Mouse (Mus musculus) liver, embryonic 15.5 days (tissue): ENCODE measurements around the gene Cbfa2t3. TPM values are rescaled to one million over a fixed set of nuclear protein-coding genes. Genes with fewer than 3 reads are reported as not detected.

ENCODE experiments used
- ATAC-seq: fragments of 200-750 bp; cut with Nextera tagmentation; 2 replicates; pipeline ENCODE4 v1.8.0; 2017; ENCODE audit warnings: moderate number of reproducible peaks, mild to moderate bottlenecking, moderate library complexity; ENCODE audit not compliant: insufficient read depth
- H3K27ac ChIP-seq: fragments of 300-500 bp; sonication (generic); replicated peaks from 2 replicates; pipeline ENCODE4 v1.5.1; 2015; ENCODE audit warnings: mild to moderate bottlenecking, inconsistent platforms
- H3K27me3 ChIP-seq: fragments of 300-500 bp; sonication (generic); 2 replicates; pipeline ENCODE4 v1.6.1; 2015; ENCODE audit warnings: mild to moderate bottlenecking, inconsistent platforms
- H3K36me3 ChIP-seq: fragments of 300-500 bp; sonication (generic); replicated peaks from 2 replicates; pipeline ENCODE4 v1.6.1; 2015; ENCODE audit warnings: moderate library complexity, mild to moderate bottlenecking, inconsistent platforms
- H3K4me1 ChIP-seq: fragments of 300-500 bp; sonication (generic); replicated peaks from 2 replicates; pipeline ENCODE4 v1.6.1; 2015; ENCODE audit warnings: inconsistent platforms
- H3K4me2 ChIP-seq: fragments of 300-500 bp; sonication (generic); 2 replicates; pipeline ENCODE4 v1.6.1; 2015; ENCODE audit warnings: moderate library complexity, mild to moderate bottlenecking, inconsistent platforms
- H3K4me3 ChIP-seq: fragments of 300-500 bp; sonication (generic); replicated peaks from 2 replicates; pipeline ENCODE4 v1.5.1; 2015; ENCODE audit warnings: mild to moderate bottlenecking, inconsistent platforms
- H3K9ac ChIP-seq: fragments of 300-500 bp; sonication (generic); 2 replicates; pipeline ENCODE4 v1.6.1; 2015; ENCODE audit warnings: moderate library complexity, mild to moderate bottlenecking, inconsistent platforms
- H3K9me3 ChIP-seq: fragments of 300-500 bp; sonication (generic); replicated peaks from 2 replicates; pipeline ENCODE4 v1.6.1; 2016; ENCODE audit warnings: inconsistent platforms
- WGBS: fragments of 180-500 bp; shearing (Covaris S2); methylation state at CpG from one replicate; pipeline ENCODE4 v1.1.7; 2015; ENCODE audit warnings: mixed read lengths; ENCODE audit not compliant: insufficient replicate concordance; 5-methylcytosine and 5-hydroxymethylcytosine counted together
- polyA plus RNA-seq: library from polyadenylated mRNA; unstranded; fragments of >200 nt; fragmentation: Nextera tagmentation; extraction: Ambion mirVana; gene quantifications from 2 replicates; pipeline ENCODE4 v1.2.1, GENCODE M21; 2015

Gene Cbfa2t3
- polyA plus RNA-seq, 1 experiment from 2014 or later, result 3.5 TPM

DNA sequence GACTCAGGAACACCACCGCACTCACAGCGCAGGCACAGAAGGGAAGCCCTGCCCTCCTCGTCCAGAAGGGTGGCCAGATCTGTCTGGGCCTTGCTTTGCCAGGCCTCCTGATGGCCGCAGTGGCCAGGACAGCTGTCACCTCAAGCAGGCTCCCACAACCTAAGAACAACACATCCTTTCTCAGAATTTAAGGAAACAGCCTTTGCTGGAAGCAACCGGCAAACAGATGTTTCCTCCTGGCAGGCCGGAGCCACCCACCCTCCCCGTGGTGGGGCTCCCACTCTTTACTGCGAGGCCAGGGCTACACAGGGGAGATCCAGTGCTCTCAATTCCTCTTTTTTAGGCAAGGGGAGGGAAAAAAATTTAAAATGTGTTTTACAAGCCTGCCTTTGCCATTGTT lies 33.7 kb downstream of the Cbfa2t3 start:
- H3K27ac ChIP-seq, result peak overlapping the region; percentile 14; the same call in 1 of the 2 replicates
- H3K4me2 ChIP-seq, result no peak overlapping the region
- H3K36me3 ChIP-seq, result no peaks in the 10 kb centered on the region
- peaks cover 33% of the 10 kb centered on the region for H3K27me3 ChIP-seq
- no peak overlapping the region for H3K9ac ChIP-seq
- no peak for ATAC-seq
- 47% methylated on average over 8 of the region's 8 CpGs for WGBS
- no peak overlapping the region for H3K4me3 ChIP-seq
- H3K4me1 ChIP-seq, result peaks cover 61% of the 10 kb centered on the region
- no peaks in the 10 kb centered on the region for H3K9me3 ChIP-seq

DNA sequence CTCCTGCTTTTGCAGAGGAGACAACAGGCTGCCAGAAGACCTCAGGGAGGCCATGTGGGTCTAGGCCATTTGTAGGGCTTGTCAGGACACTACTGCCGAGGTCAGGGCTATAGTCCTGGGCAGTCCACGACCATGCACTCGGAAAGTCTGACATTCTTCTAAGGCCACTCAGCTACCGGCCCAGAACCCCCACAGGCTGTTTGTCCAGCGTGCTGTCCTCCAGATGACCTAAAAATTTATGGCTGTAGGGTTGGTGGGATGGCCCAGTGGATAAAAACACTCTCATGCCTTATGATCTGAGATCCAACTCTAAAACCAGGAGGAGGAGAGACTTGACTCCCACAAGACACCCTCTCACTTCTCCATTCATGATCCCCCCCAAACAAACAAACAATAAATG lies 35.2 kb downstream of the Cbfa2t3 start:
- Histone ChIP-seq H3K27ac (no peak overlapping the region), H3K4me3 (no peak overlapping the region), H3K27me3 (peaks cover 20% of the 10 kb centered on the region), H3K9me3 (no peaks in the 10 kb centered on the region), H3K36me3 (no peaks in the 10 kb centered on the region), H3K4me1 (peaks cover 53% of the 10 kb centered on the region), H3K9ac (no peak overlapping the region), H3K4me2 (no peak overlapping the region)
- 72% methylated on average over 5 of the region's 5 CpGs for WGBS
- no peak for ATAC-seq

DNA sequence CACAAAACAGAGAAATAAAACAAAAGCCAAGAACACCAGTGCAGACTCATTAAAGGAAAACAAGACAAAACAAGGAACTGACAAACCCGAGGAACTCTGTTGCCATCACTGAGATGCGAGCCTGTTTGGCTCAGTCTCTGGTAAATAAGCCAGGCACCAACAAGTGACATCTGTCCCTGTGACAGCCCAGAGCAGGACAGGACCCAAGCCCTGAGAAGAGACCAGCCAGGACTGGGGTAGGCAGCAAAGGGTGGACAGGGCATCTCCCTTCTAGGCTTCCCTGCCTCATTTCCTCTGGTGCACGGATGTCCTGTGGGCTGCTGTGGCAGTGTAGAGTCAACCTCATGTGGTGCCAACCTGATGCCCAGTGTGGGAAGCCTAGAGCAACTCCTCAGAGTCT lies 35.8 kb downstream of the Cbfa2t3 start:
- Histone ChIP-seq H3K9ac (no peak overlapping the region), H3K27ac (no peak overlapping the region), H3K36me3 (no peaks in the 10 kb centered on the region), H3K4me2 (no peak overlapping the region), H3K4me1 (peaks cover 49% of the 10 kb centered on the region), H3K4me3 (no peak overlapping the region), H3K9me3 (no peaks in the 10 kb centered on the region), H3K27me3 (peaks cover 15% of the 10 kb centered on the region)
- WGBS, result 62% methylated on average over 3 of the region's 3 CpGs
- no peak for ATAC-seq

DNA sequence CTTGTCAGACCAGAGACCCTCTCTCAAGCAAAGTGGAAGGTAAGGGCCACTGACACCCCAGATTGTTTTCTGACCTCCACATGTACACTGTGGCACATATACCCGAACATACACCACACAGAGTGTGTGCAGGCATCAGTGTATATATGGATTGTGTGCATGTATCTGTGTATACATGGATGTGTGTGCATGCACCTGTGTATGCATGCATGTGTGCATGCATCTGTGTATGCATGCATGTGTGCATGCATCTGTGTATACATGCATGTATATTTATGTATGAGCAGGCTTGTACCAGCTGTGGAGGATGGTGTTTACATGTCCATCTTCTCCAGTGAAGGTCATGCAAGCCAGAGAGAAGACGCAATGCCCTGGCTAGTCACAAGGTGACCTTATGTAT lies 37.0 kb downstream of the Cbfa2t3 start:
- Histone ChIP-seq H3K27ac (no peak overlapping the region), H3K27me3 (peaks cover 3% of the 10 kb centered on the region; the same call in 1 of the 2 replicates), H3K4me2 (no peak overlapping the region), H3K9ac (no peak overlapping the region), H3K9me3 (no peaks in the 10 kb centered on the region), H3K4me1 (peaks cover 37% of the 10 kb centered on the region), H3K4me3 (no peak overlapping the region), H3K36me3 (no peaks in the 10 kb centered on the region)
- ATAC-seq, result no peak
- WGBS, result 80% methylated on average over 2 of the region's 2 CpGs

DNA sequence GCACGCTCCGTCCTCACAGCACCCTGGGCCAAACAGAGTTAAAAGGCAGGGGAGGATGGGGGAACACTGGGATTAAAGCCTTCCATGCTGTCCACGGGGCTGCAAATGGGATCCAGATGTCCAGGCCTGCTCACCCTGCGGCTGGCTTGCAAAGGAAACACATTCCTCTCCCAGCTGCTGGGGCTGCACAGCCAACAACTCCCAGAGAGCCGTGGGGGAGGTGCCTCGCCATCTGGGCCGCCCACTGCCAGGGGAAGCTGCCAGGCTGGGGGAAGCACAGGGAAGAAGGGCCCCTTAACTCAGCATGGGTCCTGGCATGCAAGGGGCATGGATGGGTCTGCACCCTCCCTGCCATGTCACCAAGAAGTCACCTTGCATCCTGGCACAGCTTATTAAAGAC lies 37.8 kb downstream of the Cbfa2t3 start:
- no peak overlapping the region for H3K4me3 ChIP-seq
- no peak for ATAC-seq
- no peak overlapping the region for H3K4me2 ChIP-seq
- H3K27ac ChIP-seq, result no peak overlapping the region
- WGBS, result 70% methylated on average over 7 of the region's 7 CpGs
- H3K27me3 ChIP-seq, result no peaks in the 10 kb centered on the region
- H3K4me1 ChIP-seq, result peaks cover 32% of the 10 kb centered on the region
- no peaks in the 10 kb centered on the region for H3K9me3 ChIP-seq
- H3K9ac ChIP-seq, result no peak overlapping the region
- H3K36me3 ChIP-seq, result no peaks in the 10 kb centered on the region

DNA sequence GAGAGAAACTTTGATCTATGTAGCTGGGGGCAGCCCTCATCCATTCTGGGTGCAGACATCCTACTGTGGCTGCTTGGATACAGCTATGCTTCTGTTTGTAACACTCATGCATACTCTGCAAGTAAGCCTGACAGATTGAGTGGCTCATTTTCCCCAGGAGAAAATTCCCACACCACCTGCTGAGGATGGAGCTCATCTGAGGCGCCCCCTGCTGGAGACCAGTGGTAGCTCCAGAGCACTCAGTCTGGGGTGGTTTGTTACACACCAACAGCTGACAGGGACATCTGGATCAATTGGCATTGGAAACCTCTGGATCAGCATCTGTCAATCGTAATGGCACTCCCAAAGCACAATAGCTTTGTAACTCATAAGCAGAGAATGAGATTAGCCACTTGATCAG lies 38.9 kb downstream of the Cbfa2t3 start:
- WGBS, result 40% methylated on average over 2 of the region's 2 CpGs
- no peak overlapping the region for H3K9ac ChIP-seq
- H3K9me3 ChIP-seq, result no peaks in the 10 kb centered on the region
- H3K27ac ChIP-seq, result no peak overlapping the region
- no peak for ATAC-seq
- no peaks in the 10 kb centered on the region for H3K36me3 ChIP-seq
- no peaks in the 10 kb centered on the region for H3K27me3 ChIP-seq
- H3K4me2 ChIP-seq, result no peak overlapping the region
- no peak overlapping the region for H3K4me3 ChIP-seq
- H3K4me1 ChIP-seq, result peaks cover 22% of the 10 kb centered on the region

DNA sequence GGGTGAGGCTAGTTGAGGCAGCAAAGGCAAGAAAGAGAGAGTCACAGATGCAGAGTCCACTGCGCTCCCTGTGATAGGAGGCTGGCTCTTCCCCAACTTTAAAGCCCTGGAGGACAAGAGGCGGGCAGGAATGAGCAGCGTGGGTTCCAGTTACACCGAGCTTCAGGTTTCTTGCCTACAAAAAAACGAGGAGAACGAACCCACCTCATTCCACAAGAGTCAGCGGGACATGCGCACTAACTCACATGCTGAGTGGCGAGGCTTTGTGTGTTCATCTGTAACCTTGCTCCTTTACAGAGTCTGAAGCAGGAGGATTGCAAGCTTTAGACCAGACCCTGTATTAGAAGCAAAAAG lies 40.1 kb downstream of the Cbfa2t3 start:
- no peak for ATAC-seq
- Histone ChIP-seq H3K4me3 (no peak overlapping the region), H3K4me2 (no peak overlapping the region), H3K27me3 (no peaks in the 10 kb centered on the region), H3K9ac (no peak overlapping the region), H3K4me1 (peaks cover 13% of the 10 kb centered on the region; the same call in 1 of the 2 replicates), H3K27ac (no peak overlapping the region), H3K9me3 (no peaks in the 10 kb centered on the region), H3K36me3 (no peaks in the 10 kb centered on the region)
- 77% methylated on average over 9 of the region's 9 CpGs for WGBS

DNA sequence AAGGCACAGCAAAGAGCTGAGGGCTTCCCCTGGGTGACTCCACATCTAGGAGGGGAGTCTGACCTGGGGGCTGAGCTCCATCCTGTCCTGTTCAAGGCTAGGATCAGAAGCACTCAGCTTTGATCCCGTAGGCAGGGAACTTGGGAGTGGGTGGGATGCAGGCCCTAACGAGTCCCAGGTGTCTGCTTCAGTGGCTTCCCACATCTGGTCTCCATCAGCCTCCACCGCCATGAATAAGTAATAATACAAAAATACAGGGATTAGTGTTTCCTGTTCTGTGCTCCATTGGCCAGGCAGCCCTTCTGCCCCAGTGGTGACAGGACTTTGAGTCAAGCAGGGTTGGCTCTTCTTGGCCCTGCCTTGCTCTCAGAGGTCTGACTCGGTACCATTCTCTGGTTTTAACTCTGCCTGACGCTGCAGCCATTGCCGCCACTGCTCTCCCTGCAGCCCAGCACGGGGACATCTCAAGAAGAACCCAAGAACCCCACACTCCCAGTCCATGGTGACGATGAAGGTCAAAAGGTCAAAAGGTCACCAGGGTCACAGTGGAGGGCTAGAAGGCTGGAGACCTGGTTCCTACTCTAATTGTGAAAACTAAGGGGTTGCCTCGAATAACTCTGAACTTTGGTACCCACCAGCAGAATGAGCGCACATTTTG lies 40.6 kb downstream of the Cbfa2t3 start:
- no peak overlapping the region for H3K4me2 ChIP-seq
- H3K27ac ChIP-seq, result no peak overlapping the region
- no peak overlapping the region for H3K9ac ChIP-seq
- no peaks in the 10 kb centered on the region for H3K9me3 ChIP-seq
- WGBS, result 78% methylated on average over 10 of the region's 10 CpGs
- peaks cover 9% of the 10 kb centered on the region; the same call in 1 of the 2 replicates for H3K4me1 ChIP-seq
- no peaks in the 10 kb centered on the region for H3K27me3 ChIP-seq
- H3K4me3 ChIP-seq, result no peak overlapping the region
- no peaks in the 10 kb centered on the region for H3K36me3 ChIP-seq
- ATAC-seq, result no peak

DNA sequence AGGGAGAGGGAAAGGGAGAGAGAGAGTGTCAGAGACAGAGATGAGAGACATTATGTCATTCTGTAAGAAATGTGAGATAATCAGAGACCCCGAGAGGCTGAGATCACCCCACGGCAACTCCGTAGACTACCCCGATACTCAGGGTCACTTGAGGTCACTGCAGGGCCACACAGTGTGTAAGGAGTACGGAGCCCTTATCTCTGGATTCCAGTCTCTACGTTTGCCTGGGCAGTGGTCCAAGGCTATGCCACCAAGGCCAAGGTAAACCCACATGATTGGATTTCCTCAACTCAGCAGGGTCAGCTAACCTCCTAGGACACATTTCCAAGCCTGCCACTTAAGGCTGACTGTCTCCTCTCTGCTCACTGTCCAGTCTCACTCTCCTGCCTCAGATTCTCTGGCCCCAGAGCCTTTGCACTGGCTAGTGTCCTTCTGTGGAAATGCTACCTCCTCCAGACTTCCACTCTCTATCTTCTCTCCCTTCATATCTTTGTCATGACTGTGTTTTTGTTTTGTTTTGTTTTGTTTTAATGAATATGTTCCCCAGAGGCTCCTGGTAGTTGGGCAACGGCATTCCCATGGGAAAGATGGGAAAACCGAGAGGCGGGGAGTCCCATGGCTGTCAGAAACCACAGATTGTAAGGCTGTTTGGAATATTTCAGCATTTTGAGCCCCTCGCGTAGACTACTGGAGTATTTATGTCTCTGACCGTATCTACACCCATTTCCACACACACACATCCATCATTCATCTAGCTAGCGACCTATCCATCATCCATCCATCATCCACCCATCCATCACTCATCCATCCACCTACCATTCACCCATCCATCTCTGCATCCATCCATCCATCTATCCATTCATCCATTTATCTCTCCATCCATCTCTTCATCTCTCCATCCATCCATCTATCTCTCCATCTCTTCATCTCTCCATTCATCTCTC lies 42.6 kb downstream of the Cbfa2t3 start:
- ATAC-seq, result no peak
- no peak overlapping the region for H3K4me2 ChIP-seq
- no peak overlapping the region for H3K27ac ChIP-seq
- H3K9me3 ChIP-seq, result no peaks in the 10 kb centered on the region
- 57% methylated on average over 13 of the region's 13 CpGs for WGBS
- H3K9ac ChIP-seq, result no peak overlapping the region
- no peak overlapping the region for H3K4me3 ChIP-seq
- H3K4me1 ChIP-seq, result 0 out of 2 replicates have a peak, but pooled peaks cover 6% of the 10 kb centered on the region
- H3K27me3 ChIP-seq, result no peaks in the 10 kb centered on the region
- no peaks in the 10 kb centered on the region for H3K36me3 ChIP-seq

DNA sequence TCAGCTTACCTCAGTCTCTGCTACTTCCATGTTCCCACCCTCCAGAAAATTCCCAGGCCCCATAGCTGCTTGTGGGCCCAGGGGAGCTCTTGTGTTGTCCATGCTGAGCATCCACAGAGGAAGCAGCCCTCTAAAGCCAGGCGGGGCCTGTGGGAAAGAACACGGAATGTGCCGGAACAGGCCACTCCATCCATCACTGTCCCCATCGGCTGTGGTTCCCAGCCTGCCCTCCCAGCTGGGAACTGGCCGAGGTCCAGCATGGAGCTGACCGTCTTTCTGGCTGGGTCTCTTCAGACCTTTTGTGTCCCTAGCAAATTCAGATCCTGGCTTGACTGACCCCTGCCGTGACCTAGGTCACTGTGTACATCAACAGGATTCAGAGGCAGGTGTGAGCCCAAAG lies 44.1 kb downstream of the Cbfa2t3 start:
- no peak overlapping the region for H3K9ac ChIP-seq
- no peak overlapping the region for H3K4me3 ChIP-seq
- 77% methylated on average over 7 of the region's 7 CpGs for WGBS
- H3K36me3 ChIP-seq, result peaks cover 7% of the 10 kb centered on the region; the same call in 1 of the 2 replicates
- H3K27ac ChIP-seq, result no peak overlapping the region
- H3K4me2 ChIP-seq, result no peak overlapping the region
- 0 out of 2 replicates have a peak, but pooled peaks cover 6% of the 10 kb centered on the region for H3K4me1 ChIP-seq
- no peaks in the 10 kb centered on the region for H3K27me3 ChIP-seq
- no peaks in the 10 kb centered on the region for H3K9me3 ChIP-seq
- no peak for ATAC-seq

DNA sequence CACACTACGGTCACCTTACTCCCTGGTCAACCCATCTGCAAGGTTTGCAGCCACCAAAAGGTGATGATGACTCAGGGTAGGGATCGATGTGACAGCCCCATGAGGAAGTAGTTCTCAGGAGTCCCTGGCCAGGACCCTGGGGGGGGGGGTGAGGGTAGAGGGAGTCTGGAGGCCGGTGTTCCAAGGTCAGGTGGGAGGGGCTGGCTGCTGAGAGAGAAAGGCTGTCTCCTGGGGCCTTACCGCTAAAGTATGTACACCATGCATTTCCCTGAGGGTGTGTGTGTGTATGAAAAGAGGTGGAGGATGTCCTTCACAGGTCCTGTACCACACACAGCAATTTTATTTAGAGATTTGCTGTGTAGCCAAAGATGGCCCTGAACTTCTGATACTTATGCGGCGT lies 46.3 kb downstream of the Cbfa2t3 start:
- no peaks in the 10 kb centered on the region for H3K27me3 ChIP-seq
- 55% methylated on average over 6 of the region's 6 CpGs for WGBS
- H3K36me3 ChIP-seq, result peaks cover 23% of the 10 kb centered on the region; the same call in 1 of the 2 replicates
- ATAC-seq, result no peak
- no peaks in the 10 kb centered on the region for H3K9me3 ChIP-seq
- H3K4me3 ChIP-seq, result no peak overlapping the region
- no peak overlapping the region for H3K27ac ChIP-seq
- H3K9ac ChIP-seq, result no peak overlapping the region
- H3K4me1 ChIP-seq, result 0 out of 2 replicates have a peak, but pooled peaks cover 6% of the 10 kb centered on the region
- H3K4me2 ChIP-seq, result no peak overlapping the region
